Mouse (Mus musculus) layer of hippocampus, postnatal 10 days (tissue): ENCODE data around the gene Scn1b. TPM values are rescaled to one million over a fixed set of nuclear protein-coding genes. Genes with fewer than 3 reads are reported as not detected.
A peak's percentile ranks its signal among the peaks of the same experiment; 100 is the strongest.

ENCODE experiments used
- DNase-seq, 2 experiments: peaks; one replicate each; pipeline ENCODE4 v3.0.0; 2021; ENCODE audit warnings: low spot score in 2 of 2
- long read RNA-seq: library from polyadenylated mRNA; stranded (forward); transcript quantifications from one replicate; pipeline ENCODE4 v2.0.0, GENCODE M21; 2023
- total RNA-seq, 2 experiments: library from RNA; stranded (reverse); gene quantifications; 2 replicates each; pipeline ENCODE4 v1.2.3; 2021

The Scn1b gene
- total RNA-seq, result 100 to 1,000 TPM; 264 to 274 TPM
- long read RNA-seq, transcript Scn1b-201 (6 exons, 1,573 nt), result major isoform, 151 of 209 reads
- long read RNA-seq, transcript Scn1b-203 (5 exons, 1,501 nt), result minor isoform, 43 of 209 reads
- long read RNA-seq, partial matches to known transcripts, result 13 of 209 reads
- long read RNA-seq, other reads (novel, unspliced or antisense), result 2 of 209 reads

- peak; percentile 56 to 77 for DNase-seq
Measured at GRCm38 (mm10) chr7:31126851-31127724, at the start of gene Scn1b. Gene Scn1b (minus strand): TSS chr7:31127003.

- no peak for DNase-seq
Measured at GRCm38 (mm10) chr7:31175096-31175495, 48.3 kb upstream of the Scn1b start.

- DNase-seq, result no peak
Measured at GRCm38 (mm10) chr7:31174466-31174865, 47.7 kb upstream of the Scn1b start.

- DNase-seq, result peak in 1 of 2 experiments; percentile 47
Measured at GRCm38 (mm10) chr7:31172238-31172637, 45.4 kb upstream of the Scn1b start.

GRCm38 (mm10) chr7:31170520-31170919, 43.7 kb upstream of the Scn1b start:
- DNase-seq, result no peak

GRCm38 (mm10) chr7:31168412-31168811, 41.6 kb upstream of the Scn1b start:
- DNase-seq, result no peak

GRCm38 (mm10) chr7:31164748-31165147, 37.9 kb upstream of the Scn1b start:
- DNase-seq, result no peak

GRCm38 (mm10) chr7:31163666-31164577, 37.1 kb upstream of the Scn1b start:
- DNase-seq, result no peak

- DNase-seq, result no peak
Measured at GRCm38 (mm10) chr7:31162324-31162723, 35.5 kb upstream of the Scn1b start.

- DNase-seq, result no peak
Measured at GRCm38 (mm10) chr7:31161831-31162230, 35.0 kb upstream of the Scn1b start.

GRCm38 (mm10) chr7:31161246-31161645, 34.4 kb upstream of the Scn1b start:
- DNase-seq, result no peak

GRCm38 (mm10) chr7:31160763-31161162, 34.0 kb upstream of the Scn1b start:
- no peak for DNase-seq

- DNase-seq, result peak in 1 of 2 experiments; percentile 39
Measured at GRCm38 (mm10) chr7:31156034-31156928, 29.5 kb upstream of the Scn1b start.

GRCm38 (mm10) chr7:31155296-31156033, 28.7 kb upstream of the Scn1b start, which contains the start of gene Gramd1a:
Gene Gramd1a (minus strand): TSS chr7:31155896.
- DNase-seq, result peak in 1 of 2 experiments; percentile 13

- no peak for DNase-seq
Measured at GRCm38 (mm10) chr7:31153536-31154320, 26.9 kb upstream of the Scn1b start.

GRCm38 (mm10) chr7:31151301-31152241, 24.8 kb upstream of the Scn1b start:
- peak; percentile 61 to 70 for DNase-seq

- peak; percentile 87 to 90 for DNase-seq
Measured at GRCm38 (mm10) chr7:31150566-31151300, 23.9 kb upstream of the Scn1b start.
